Mouse (Mus musculus): ENCODE results near the gene Olfr1396.

GRCm38 (mm10) chr11:49077012-49077411 lies 37.7 kb downstream of the Olfr1396 start:
- TF ChIP-seq POLR2A (IDR thresholded peaks at IDR 0.05; ENCODE audit: low read depth, low read length) (no peak), CTCF (IDR thresholded peaks at IDR 0.05; ENCODE audit: borderline replicate concordance, insufficient read depth, low read length) (no peak)
